Mouse (Mus musculus) ZHBTc4 (cell line): ENCODE measurements around the gene Gm9945.

Experiments used
- DNase-seq: peaks from one replicate; pipeline ENCODE4 v3.0.0-alpha.2; 2011; ENCODE audit warnings: low read depth, low spot score

Gene Gm9945

GRCm38 (mm10) chr11:53461727-53462126 is 18.2 kb upstream of the Gm9945 start:
- DNase-seq, result no peak

- peak; percentile 69 for DNase-seq
These were observed 16.2 kb upstream of the Gm9945 start for GRCm38 (mm10) chr11:53463551-53464424.

- peak; percentile 92 for DNase-seq
These were observed 13.6 kb upstream of the Gm9945 start for GRCm38 (mm10) chr11:53466231-53466971.

- no peak for DNase-seq
These were observed 10.5 kb upstream of the Gm9945 start for GRCm38 (mm10) chr11:53469294-53469967.

- DNase-seq, result peak; percentile 89
These were observed 9.8 kb upstream of the Gm9945 start, which contains the start of gene Gm9837 for GRCm38 (mm10) chr11:53469968-53470695. TSS of gene Gm9837 (minus strand) at chr11:53470479.

GRCm38 (mm10) chr11:53472709-53473108 is 7.3 kb upstream of the Gm9945 start:
- DNase-seq, result no peak

- no peak for DNase-seq
These were observed 4.3 kb upstream of the Gm9945 start for GRCm38 (mm10) chr11:53475620-53476019.

GRCm38 (mm10) chr11:53477833-53478232 is 2.1 kb upstream of the Gm9945 start:
- no peak for DNase-seq

- DNase-seq, result peak; percentile 73
These were observed 1.4 kb upstream of the Gm9945 start for GRCm38 (mm10) chr11:53478383-53479170.

- peak; percentile 67 for DNase-seq
These were observed 689 bp upstream of the Gm9945 start for GRCm38 (mm10) chr11:53479171-53479782.

GRCm38 (mm10) chr11:53481088-53481730 is 1.2 kb downstream of the Gm9945 start:
- no peak for DNase-seq

- no peak for DNase-seq
These were observed 3.4 kb downstream of the Gm9945 start for GRCm38 (mm10) chr11:53483159-53483891.

- DNase-seq, result peak; percentile 61
These were observed 5.8 kb downstream of the Gm9945 start for GRCm38 (mm10) chr11:53485719-53486118.

GRCm38 (mm10) chr11:53486351-53486750 is 6.4 kb downstream of the Gm9945 start:
- no peak for DNase-seq

- peak; percentile 60 for DNase-seq
These were observed 7.0 kb downstream of the Gm9945 start for GRCm38 (mm10) chr11:53486822-53487594.

GRCm38 (mm10) chr11:53489007-53489406 is 9.0 kb downstream of the Gm9945 start:
- DNase-seq, result peak; percentile 62

- no peak for DNase-seq
These were observed 9.5 kb downstream of the Gm9945 start for GRCm38 (mm10) chr11:53489421-53489820.

GRCm38 (mm10) chr11:53491954-53492401 is 12.0 kb downstream of the Gm9945 start:
- DNase-seq, result no peak
